Mouse (Mus musculus) limb, embryonic 12.5 days (tissue): ENCODE results near the gene Ss18l2. TPM values are rescaled to one million over a fixed set of nuclear protein-coding genes. Genes with fewer than 3 reads are reported as not detected.

ENCODE experiments used
- ATAC-seq: fragments of 200-750 bp; cut with Nextera tagmentation; 2 replicates; pipeline ENCODE4 v1.8.0; 2017; ENCODE audit warnings: low read depth, moderate TSS enrichment; ENCODE audit not compliant: insufficient number of reproducible peaks, insufficient read depth, low FRiP score, low TSS enrichment
- H3K27ac ChIP-seq: fragments of 300-500 bp; sonication (generic); 2 replicates; pipeline ENCODE4 v1.5.1; 2016; ENCODE audit warnings: mild to moderate bottlenecking, moderate library complexity
- H3K27me3 ChIP-seq: fragments of 300-500 bp; sonication (generic); 2 replicates; pipeline ENCODE4 v1.6.1; 2016; ENCODE audit warnings: mild to moderate bottlenecking, moderate library complexity
- H3K36me3 ChIP-seq: fragments of 300-500 bp; sonication (generic); 2 replicates; pipeline ENCODE4 v1.6.1; 2016; ENCODE audit warnings: mild to moderate bottlenecking, moderate library complexity
- H3K4me1 ChIP-seq: fragments of 300-500 bp; sonication (generic); replicated peaks from 2 replicates; pipeline ENCODE4 v1.6.1; 2016
- H3K4me2 ChIP-seq: fragments of 300-500 bp; sonication (generic); 2 replicates; pipeline ENCODE4 v1.6.1; 2016; ENCODE audit warnings: mild to moderate bottlenecking, moderate library complexity
- H3K4me3 ChIP-seq: fragments of 300-500 bp; sonication (generic); replicated peaks from 2 replicates; pipeline ENCODE4 v1.5.1; 2016; ENCODE audit warnings: mild to moderate bottlenecking
- H3K9ac ChIP-seq: fragments of 300-500 bp; sonication (generic); replicated peaks from 2 replicates; pipeline ENCODE4 v1.6.1; 2016; ENCODE audit warnings: mild to moderate bottlenecking, moderate library complexity
- H3K9me3 ChIP-seq: fragments of 300-500 bp; sonication (generic); 2 replicates; pipeline ENCODE4 v1.6.1; 2016; ENCODE audit warnings: mild to moderate bottlenecking, moderate library complexity
- WGBS: fragments of 180-500 bp; shearing (Covaris S2); methylation state at CpG from one replicate; pipeline ENCODE4 v1.1.7; 2016; 5-methylcytosine and 5-hydroxymethylcytosine counted together
- polyA plus RNA-seq: library from polyadenylated mRNA; unstranded; fragments of >200 nt; fragmentation: Nextera tagmentation; extraction: Ambion mirVana; gene quantifications from 2 replicates; pipeline ENCODE4 v1.2.1, GENCODE M21; 2016

Ss18l2 gene
- polyA plus RNA-seq, 1 experiment from 2014 or later: 95.8 TPM

GRCm38 (mm10) chr9:121704261-121704645 is 5.9 kb upstream of the Ss18l2 start:
- peak overlapping the region; percentile 79 for H3K9ac ChIP-seq
- H3K9me3 ChIP-seq: no peaks in the 10 kb centered on the region
- H3K36me3 ChIP-seq: peaks cover 9% of the 10 kb centered on the region
- 36% methylated on average over 11 of the region's 11 CpGs for WGBS
- H3K27ac ChIP-seq: no peak overlapping the region
- ATAC-seq: 0 out of 2 replicates have a peak, but pooled peaks have one; percentile 18
- H3K27me3 ChIP-seq: no peaks in the 10 kb centered on the region
- peaks cover 20% of the 10 kb centered on the region for H3K4me1 ChIP-seq
- H3K4me2 ChIP-seq: peak overlapping the region; percentile 82
- peak overlapping the region; percentile 87 for H3K4me3 ChIP-seq

DNA sequence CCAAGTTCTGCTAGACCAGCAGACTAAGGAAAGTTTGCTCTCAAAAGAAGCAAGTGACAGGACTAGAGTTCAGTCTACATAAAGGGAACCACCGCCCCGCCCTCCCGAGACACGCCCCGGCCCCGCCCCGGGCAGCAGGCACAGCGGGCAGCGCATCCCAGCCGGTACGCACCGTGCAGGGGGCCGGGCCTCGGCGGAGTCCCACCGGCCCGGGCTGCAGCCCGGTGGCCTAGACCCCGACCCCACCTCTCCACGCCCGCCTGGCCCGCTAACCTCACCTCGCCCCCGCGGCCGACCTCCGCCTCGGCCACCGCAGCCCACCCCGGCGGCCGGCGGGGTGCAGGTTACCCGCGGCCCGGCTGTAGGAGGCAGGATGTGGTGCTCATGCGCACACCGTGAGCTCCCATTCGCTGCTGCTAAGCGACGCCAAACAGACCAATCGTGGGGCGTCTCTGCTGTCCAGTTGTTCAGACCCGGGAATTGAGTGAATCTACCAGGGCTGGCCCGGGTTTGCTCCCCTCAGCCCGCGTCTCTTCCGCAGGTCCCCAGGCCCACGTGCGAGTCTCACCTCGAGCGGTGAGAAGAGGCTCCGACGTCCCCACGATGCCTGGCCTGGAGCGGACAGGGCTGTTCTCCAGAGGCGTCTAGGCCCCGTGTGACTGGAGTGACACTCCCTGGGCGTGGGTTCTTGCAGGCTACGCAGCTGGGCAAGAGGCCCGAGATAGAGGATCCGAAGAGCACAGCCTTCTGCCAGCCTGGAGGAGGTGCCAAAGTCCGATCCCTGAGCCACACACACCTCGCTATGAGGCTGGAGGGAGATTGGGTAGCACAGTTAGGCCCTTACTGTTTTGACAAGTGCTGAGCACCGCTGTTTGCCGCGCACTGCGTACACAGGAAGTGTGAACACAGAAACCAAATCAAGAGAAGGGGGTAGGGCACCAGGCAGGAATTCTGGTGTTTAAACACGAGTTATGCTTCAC is 5.2 kb upstream of the Ss18l2 start, which contains the start of gene Sec22c:
TSS of gene Sec22c (minus strand) at position 845 of the 980 bp plus-strand sequence.
- Histone ChIP-seq H3K27ac (peak within 1 kb of the TSS; percentile 47), H3K9ac (peak within 1 kb of the TSS; percentile 79), H3K4me1 (peaks cover 23% of the 10 kb centered on the region), H3K4me2 (peak within 1 kb of the TSS; percentile 82), H3K27me3 (no peaks in the 10 kb centered on the region), H3K9me3 (no peaks in the 10 kb centered on the region), H3K4me3 (peak within 1 kb of the TSS; percentile 87), H3K36me3 (0 out of 2 replicates have a peak, but pooled peaks cover 4% of the 10 kb centered on the region)
- 2% methylated on average over 69 of the region's 69 CpGs for WGBS
- ATAC-seq: peak; percentile 93

DNA sequence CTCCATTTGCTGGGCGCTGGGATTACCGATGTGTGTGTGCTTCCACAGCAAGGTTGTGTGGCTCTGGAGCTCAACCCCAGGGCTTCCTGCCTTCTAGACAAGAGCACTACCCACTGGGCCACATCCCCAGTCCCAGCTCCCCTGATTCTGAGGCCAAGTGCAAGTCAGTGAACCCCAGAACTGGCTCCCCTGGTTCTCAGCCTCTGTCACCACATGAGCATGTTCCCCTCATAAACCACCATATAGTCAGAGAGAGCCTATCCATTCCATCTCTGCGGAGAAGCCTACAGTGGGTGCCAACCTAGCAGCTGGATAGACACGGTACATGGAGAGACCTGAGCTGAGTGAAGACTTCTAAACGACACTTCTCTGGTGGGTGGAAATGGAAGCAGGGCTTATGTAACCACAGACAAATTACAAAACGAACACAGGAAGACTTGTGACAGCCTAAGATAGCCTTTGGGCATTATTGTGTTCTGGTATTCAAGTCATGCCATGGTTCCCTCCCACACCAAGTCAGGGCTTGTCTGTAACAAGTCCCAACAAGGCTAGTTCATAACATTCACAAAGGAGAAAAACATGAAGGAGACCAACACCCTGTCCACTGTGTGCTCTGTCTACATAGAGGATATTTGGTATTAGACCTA is 4.0 kb upstream of the Ss18l2 start:
- ATAC-seq: no peak
- 0 out of 2 replicates have a peak overlapping the region, but pooled peaks have one; percentile 82 for H3K4me2 ChIP-seq
- no peaks in the 10 kb centered on the region for H3K27me3 ChIP-seq
- 74% methylated on average over 6 of the region's 6 CpGs for WGBS
- H3K27ac ChIP-seq: no peak overlapping the region
- no peaks in the 10 kb centered on the region for H3K36me3 ChIP-seq
- no peak overlapping the region for H3K4me3 ChIP-seq
- no peaks in the 10 kb centered on the region for H3K9me3 ChIP-seq
- H3K9ac ChIP-seq: no peak overlapping the region
- peaks cover 28% of the 10 kb centered on the region for H3K4me1 ChIP-seq

DNA sequence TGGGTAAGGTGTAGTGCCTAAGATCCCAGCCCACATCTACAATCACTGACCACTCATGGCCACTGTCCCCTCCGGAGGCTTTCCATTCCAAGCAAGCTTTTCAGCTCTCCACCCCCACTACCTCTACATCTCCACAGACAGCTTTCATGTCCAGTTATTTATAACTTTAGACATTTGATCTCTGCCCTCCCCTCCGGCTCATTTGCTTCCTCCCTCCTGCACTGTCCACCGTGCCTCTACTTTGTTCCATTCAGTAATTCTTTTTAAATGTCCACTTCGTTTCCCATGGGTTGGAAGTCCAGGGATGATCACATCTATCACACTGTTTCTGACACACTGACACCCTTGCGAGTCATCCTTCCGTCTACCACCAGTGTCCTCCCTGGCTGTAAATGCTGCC is 2.3 kb upstream of the Ss18l2 start:
- H3K4me3 ChIP-seq: no peak overlapping the region
- no peaks in the 10 kb centered on the region for H3K9me3 ChIP-seq
- H3K27me3 ChIP-seq: no peaks in the 10 kb centered on the region
- WGBS: 53% methylated on average over 6 of the region's 6 CpGs
- no peak overlapping the region for H3K9ac ChIP-seq
- H3K36me3 ChIP-seq: peaks cover 6% of the 10 kb centered on the region
- ATAC-seq: no peak
- H3K27ac ChIP-seq: no peak overlapping the region
- peaks cover 36% of the 10 kb centered on the region for H3K4me1 ChIP-seq
- no peak overlapping the region for H3K4me2 ChIP-seq

DNA sequence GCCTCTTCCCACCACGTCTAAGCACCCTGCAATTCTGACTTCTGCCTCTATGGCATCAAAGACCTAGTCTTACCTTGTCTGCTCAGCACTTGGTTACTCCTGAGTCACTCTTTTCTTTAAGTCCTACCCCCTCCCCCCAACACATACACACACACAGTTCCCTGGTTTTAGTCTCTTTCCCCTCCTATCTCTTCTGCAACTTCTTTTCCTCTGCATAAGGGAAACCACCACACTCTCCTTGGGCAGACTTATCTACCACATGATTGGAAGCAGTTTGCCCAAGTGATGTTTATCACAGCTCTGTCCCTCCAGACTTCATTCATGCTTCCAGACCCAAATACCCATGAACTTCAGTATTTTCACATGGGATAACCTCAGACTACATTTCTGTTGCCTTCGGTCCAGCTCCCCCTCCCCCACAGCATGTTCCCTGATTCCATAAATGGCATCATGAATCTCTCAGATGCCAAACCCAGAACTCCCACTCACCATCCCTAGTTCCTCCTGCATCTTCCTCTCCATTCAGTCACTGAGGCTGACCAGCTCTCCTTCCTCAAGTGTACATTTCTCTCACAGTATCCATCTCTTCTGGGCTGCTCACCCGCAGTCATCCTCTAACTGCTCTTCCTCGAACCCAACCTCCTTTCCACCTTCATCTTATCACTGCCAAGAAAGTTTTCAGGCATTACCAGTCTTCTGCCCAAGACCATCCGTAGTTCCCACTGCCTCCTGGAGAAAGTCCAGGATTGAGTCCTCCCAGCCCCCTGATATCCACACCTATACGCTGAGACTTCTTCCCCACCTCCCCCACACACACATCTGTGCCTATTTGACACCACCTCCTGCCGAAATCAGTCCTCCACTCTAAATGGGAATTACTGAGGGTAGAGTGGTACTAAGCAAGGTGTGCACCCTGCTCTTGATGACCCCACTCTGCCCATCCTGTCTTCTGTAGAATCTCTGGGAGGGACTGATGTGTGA is 1.3 kb upstream of the Ss18l2 start:
- no peak overlapping the region for H3K4me3 ChIP-seq
- ATAC-seq: no peak
- WGBS: 70% methylated on average over 7 of the region's 7 CpGs

DNA sequence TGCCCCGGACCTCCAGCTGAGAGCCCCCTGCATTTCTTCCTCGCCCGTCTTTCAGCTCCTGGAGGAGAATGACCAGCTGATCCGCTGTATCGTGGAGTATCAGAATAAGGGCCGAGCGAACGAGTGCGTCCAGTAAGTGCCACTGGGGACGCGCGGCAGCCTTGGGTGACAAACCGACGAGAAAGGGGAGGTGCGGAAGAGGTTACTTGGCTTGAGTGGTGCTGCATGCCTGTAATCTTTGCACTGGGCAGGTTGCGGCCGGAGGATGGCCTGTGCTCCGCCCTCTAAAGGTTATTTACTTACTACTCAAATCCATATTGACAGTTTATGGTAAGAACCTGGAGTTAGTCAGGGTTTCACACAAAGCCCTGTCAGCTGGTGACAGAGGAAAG is 451 bp downstream of the Ss18l2 start:
- H3K4me2 ChIP-seq: peak overlapping the region; percentile 87
- H3K27me3 ChIP-seq: no peaks in the 10 kb centered on the region
- H3K27ac ChIP-seq: peak overlapping the region; percentile 87
- WGBS: under 1% methylated on average over 18 of the region's 18 CpGs
- peak overlapping the region; percentile 92 for H3K4me3 ChIP-seq
- no peaks in the 10 kb centered on the region for H3K9me3 ChIP-seq
- peak overlapping the region; percentile 88 for H3K9ac ChIP-seq
- peaks cover 17% of the 10 kb centered on the region for H3K4me1 ChIP-seq
- ATAC-seq: no peak
- peaks cover 16% of the 10 kb centered on the region for H3K36me3 ChIP-seq

More for the DNA sequence above, 1.3 kb upstream of the Ss18l2 start:
- H3K4me2 ChIP-seq: no peak overlapping the region
- no peaks in the 10 kb centered on the region for H3K27me3 ChIP-seq
- peaks cover 16% of the 10 kb centered on the region for H3K36me3 ChIP-seq
- H3K4me1 ChIP-seq: peaks cover 30% of the 10 kb centered on the region
- no peak overlapping the region for H3K27ac ChIP-seq
- H3K9me3 ChIP-seq: no peaks in the 10 kb centered on the region
- no peak overlapping the region for H3K9ac ChIP-seq

DNA sequence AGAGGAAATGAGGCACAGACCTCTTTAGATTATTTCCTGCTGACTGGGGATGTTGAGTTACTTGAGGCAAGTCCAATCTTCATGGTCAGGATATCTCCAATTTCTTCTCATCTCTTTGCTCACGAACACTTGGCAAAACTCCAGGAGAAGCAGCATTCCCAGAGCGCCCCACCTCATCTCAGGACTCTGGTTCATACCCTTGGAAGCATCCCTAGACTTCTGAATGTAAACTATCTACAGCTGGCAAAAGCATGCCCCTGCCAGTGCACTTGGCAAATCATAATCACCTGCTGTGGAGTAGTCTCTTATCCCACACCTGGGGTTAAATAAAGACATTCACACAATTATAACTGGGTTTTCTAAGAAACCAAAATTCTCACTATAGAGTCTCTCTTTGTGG is 6.9 kb downstream of the Ss18l2 start:
- Histone ChIP-seq H3K9me3 (peaks cover 7% of the 10 kb centered on the region; the same call in 1 of the 2 replicates), H3K27me3 (no peaks in the 10 kb centered on the region), H3K36me3 (peaks cover 21% of the 10 kb centered on the region), H3K9ac (no peak overlapping the region), H3K27ac (no peak overlapping the region), H3K4me2 (no peak overlapping the region), H3K4me3 (no peak overlapping the region), H3K4me1 (peaks cover 13% of the 10 kb centered on the region)
- ATAC-seq: no peak
- WGBS: 76% methylated on average over 2 of the region's 2 CpGs

- peak overlapping the region; percentile 97 for H3K27ac ChIP-seq
- H3K4me1 ChIP-seq: peaks cover 13% of the 10 kb centered on the region
- peak overlapping the region; percentile 51 for H3K9ac ChIP-seq
- H3K9me3 ChIP-seq: peaks cover 7% of the 10 kb centered on the region; the same call in 1 of the 2 replicates
- ATAC-seq: peak; percentile 9; the same call in 1 of the 2 replicates
- H3K36me3 ChIP-seq: peaks cover 11% of the 10 kb centered on the region
- H3K4me2 ChIP-seq: peak overlapping the region; percentile 88
- H3K4me3 ChIP-seq: peak overlapping the region; percentile 96
- WGBS: 69% methylated on average over 15 of the region's 15 CpGs
- no peaks in the 10 kb centered on the region for H3K27me3 ChIP-seq
These were observed 8.1 kb downstream of the Ss18l2 start for GRCm38 (mm10) chr9:121718070-121718705.

DNA sequence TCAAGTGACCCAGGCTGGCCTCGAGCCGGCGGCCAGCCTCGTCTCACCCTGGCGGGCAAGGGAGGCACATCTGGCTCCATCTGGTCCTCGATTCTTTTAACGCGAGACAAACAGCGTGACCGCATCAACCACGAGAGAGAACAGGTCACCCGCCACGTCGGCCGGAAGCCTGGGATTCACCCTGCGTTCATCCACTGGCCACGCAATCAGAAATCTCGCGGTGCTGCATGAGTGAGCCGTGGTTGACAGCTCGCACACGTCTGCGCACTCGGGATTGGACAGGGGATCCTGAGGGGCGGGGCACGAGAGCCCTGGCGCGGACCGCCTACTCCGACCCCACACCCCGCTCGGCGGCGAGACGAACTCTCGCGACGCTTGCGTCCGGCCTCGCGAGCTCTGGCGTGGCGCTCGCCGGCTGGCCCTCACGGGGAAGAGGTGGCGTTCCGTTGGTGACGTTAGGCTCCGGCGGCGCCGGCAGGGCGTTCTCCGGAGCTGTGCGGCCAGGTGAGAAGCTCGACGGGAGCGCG is 8.7 kb downstream of the Ss18l2 start, which contains the start of gene Nktr:
TSS of gene Nktr (plus strand) at position 378 of the 527 bp plus-strand sequence.
- Histone ChIP-seq H3K4me3 (peak within 1 kb of the TSS; percentile 96), H3K9ac (peak within 1 kb of the TSS; percentile 98), H3K27me3 (no peaks in the 10 kb centered on the region), H3K4me1 (peaks cover 13% of the 10 kb centered on the region), H3K27ac (peak within 1 kb of the TSS; percentile 97), H3K9me3 (peaks cover 7% of the 10 kb centered on the region; the same call in 1 of the 2 replicates), H3K36me3 (peaks cover 5% of the 10 kb centered on the region; the same call in 1 of the 2 replicates), H3K4me2 (peak within 1 kb of the TSS; percentile 88)
- WGBS: under 1% methylated on average over 59 of the region's 61 CpGs
- ATAC-seq: peak; percentile 98
